Mouse (Mus musculus) megakaryocyte, embryonic 14.5 days (primary cell): Measurements from ENCODE around the gene Gm21973.

Experiments
- FLI1 ChIP-seq: IDR thresholded peaks from 2 replicates; pipeline ENCODE4 v1.6.1; 2012; ENCODE audit warnings: low read length, inconsistent platforms, mixed read lengths
- GATA1 ChIP-seq: IDR thresholded peaks from 3 replicates; pipeline ENCODE4 v1.6.1; 2012; ENCODE audit warnings: mixed read lengths, low read length, inconsistent platforms, borderline replicate concordance

DNA sequence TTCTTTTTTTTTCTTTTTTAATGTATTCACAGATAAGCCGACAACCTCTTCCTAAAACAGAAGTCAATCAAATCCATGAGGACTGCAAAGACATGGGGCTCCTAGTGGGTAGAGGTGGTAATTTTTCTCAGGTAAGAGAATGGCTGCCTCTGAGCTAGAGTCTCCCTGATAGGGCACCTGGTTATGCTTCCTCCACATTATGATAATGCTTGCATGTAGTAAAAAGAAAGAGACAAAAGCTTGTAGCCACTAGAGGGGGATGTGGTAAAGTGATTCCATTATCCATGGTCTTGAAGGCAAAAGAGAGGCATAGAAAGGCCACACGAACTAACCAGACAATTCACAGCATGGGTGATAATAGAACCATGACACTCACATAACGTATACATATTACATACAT is 75.2 kb downstream of the Gm21973 start:
- TF ChIP-seq GATA1 (no peak), FLI1 (no peak)
